Mouse (Mus musculus): ENCODE measurements around the gene Slc19a3. TPM values are rescaled to one million over a fixed set of nuclear protein-coding genes. Genes with fewer than 3 reads are reported as not detected.

Gene Slc19a3
- polyA plus RNA-seq, 1 experiment from 2014 or later: 1.2 TPM

Other genes starting within 250 kb of the Slc19a3 start
- 33.7 and 39.9 TPM in 2 replicates for gene Agfg1, start 199.0 kb downstream of the Slc19a3 start, polyA plus RNA-seq (2015; fragmentation: Nextera tagmentation; extraction: Ambion mirVana)
- 0.32 TPM in 1 of 2 replicates, not detected in the other for gene A030005L19Rik, start 125.1 kb downstream of the Slc19a3 start, polyA plus RNA-seq (2015; fragmentation: Nextera tagmentation; extraction: Ambion mirVana)
- not detected in 2 replicates for gene A030014E15Rik, start 113.5 kb downstream of the Slc19a3 start, polyA plus RNA-seq (2015; fragmentation: Nextera tagmentation; extraction: Ambion mirVana)
- not detected in 2 replicates for gene Gm6217, start 107.0 kb downstream of the Slc19a3 start, polyA plus RNA-seq (2015; fragmentation: Nextera tagmentation; extraction: Ambion mirVana)
- gene A030003K21Rik, start 95.1 kb downstream of the Slc19a3 start, polyA plus RNA-seq (2015; fragmentation: Nextera tagmentation; extraction: Ambion mirVana): not detected in 2 replicates
- not detected in 2 replicates for gene Gm7544, start 82.4 kb downstream of the Slc19a3 start, polyA plus RNA-seq (2015; fragmentation: Nextera tagmentation; extraction: Ambion mirVana)
- not detected in 2 replicates for gene Gm47955, start 78.2 kb downstream of the Slc19a3 start, polyA plus RNA-seq (2015; fragmentation: Nextera tagmentation; extraction: Ambion mirVana)
- not detected in 2 replicates for gene Gm47959, start 37.9 kb downstream of the Slc19a3 start, polyA plus RNA-seq (2015; fragmentation: Nextera tagmentation; extraction: Ambion mirVana)
- not detected in 2 replicates for gene Krtap28-10, start 4.0 kb upstream of the Slc19a3 start, polyA plus RNA-seq (2015; fragmentation: Nextera tagmentation; extraction: Ambion mirVana)
- gene Gm47969, start 6.5 kb upstream of the Slc19a3 start, polyA plus RNA-seq (2015; fragmentation: Nextera tagmentation; extraction: Ambion mirVana): not detected in 2 replicates
- gene A030005K14Rik, start 20.9 kb upstream of the Slc19a3 start, polyA plus RNA-seq (2015; fragmentation: Nextera tagmentation; extraction: Ambion mirVana): not detected in 2 replicates
- gene Krtap28-13, start 22.5 kb upstream of the Slc19a3 start, polyA plus RNA-seq (2015; fragmentation: Nextera tagmentation; extraction: Ambion mirVana): not detected in 2 replicates
- not detected in 2 replicates for gene Ccl20, start 78.3 kb upstream of the Slc19a3 start, polyA plus RNA-seq (2015; fragmentation: Nextera tagmentation; extraction: Ambion mirVana)
- 0.82 and 0.89 TPM in 2 replicates for gene Daw1, start 121.3 kb upstream of the Slc19a3 start, polyA plus RNA-seq (2015; fragmentation: Nextera tagmentation; extraction: Ambion mirVana)

Measured in forebrain, embryonic 16.5 days (tissue).